Mouse (Mus musculus): ENCODE results near the gene Lin9. TPM values are rescaled to one million over a fixed set of nuclear protein-coding genes. Genes with fewer than 3 reads are reported as not detected.
A peak's percentile ranks its signal among the peaks of the same experiment; 100 is the strongest.
"Not testable (repeated sequence)": the region's sequence is repeated elsewhere in the genome, so short reads cannot be mapped to it uniquely, and the experiment has no call there.

Lin9 gene
- 8.0 and 14.3 TPM in 2 replicates for polyA plus RNA-seq (2011; ENCODE audit: insufficient read depth, insufficient read length, low replicate concordance, missing spikeins)

GRCm38 (mm10) chr1:180641137-180641517, at the start of gene Lin9:
Gene Lin9 (plus strand): TSS chr1:180641150.
- Histone ChIP-seq H3K4me1 (ENCODE audit: control insufficient read depth, insufficient read depth, low read length) (peaks cover 1% of the 10 kb centered on the region; the same call in 1 of the 2 replicates), H3K4me3 (replicated peaks; ENCODE audit: control insufficient read depth, low read depth, low read length) (peak within 1 kb of the TSS; percentile 85), H3K27ac (ENCODE audit: control insufficient read depth, insufficient read depth, low read depth, low read length, poor library complexity) (peak within 1 kb of the TSS; percentile 91)
- TF ChIP-seq POLR2A (IDR thresholded peaks at IDR 0.05; ENCODE audit: borderline replicate concordance, control insufficient read depth, low read depth, low read length) = peak; percentile 91
- no peak for TF ChIP-seq CTCF (IDR thresholded peaks at IDR 0.05; ENCODE audit: control insufficient read depth, insufficient read depth, low read length)
- WGBS = 1% methylated on average over 47 of the region's 47 CpGs

GRCm38 (mm10) chr1:180600578-180600977, 40.4 kb upstream of the Lin9 start:
- WGBS = 56% methylated on average over 6 of the region's 6 CpGs
- peaks cover 1% of the 10 kb centered on the region for H3K4me1 ChIP-seq (ENCODE audit: control insufficient read depth, insufficient read depth, low read length)
- peak overlapping the region; percentile 21; the same call in 1 of the 2 replicates for H3K27ac ChIP-seq (ENCODE audit: control insufficient read depth, insufficient read depth, low read depth, low read length, poor library complexity)
- no peak overlapping the region for H3K4me3 ChIP-seq (replicated peaks; ENCODE audit: control insufficient read depth, low read depth, low read length)
- TF ChIP-seq CTCF (IDR thresholded peaks at IDR 0.05; ENCODE audit: control insufficient read depth, insufficient read depth, low read length) = no peak
- no peak for TF ChIP-seq POLR2A (IDR thresholded peaks at IDR 0.05; ENCODE audit: borderline replicate concordance, control insufficient read depth, low read depth, low read length)

- 15% methylated on average over 6 of the region's 6 CpGs for WGBS
- TF ChIP-seq CTCF (IDR thresholded peaks at IDR 0.05; ENCODE audit: control insufficient read depth, insufficient read depth, low read length) = no peak
- TF ChIP-seq POLR2A (IDR thresholded peaks at IDR 0.05; ENCODE audit: borderline replicate concordance, control insufficient read depth, low read depth, low read length) = no peak
- H3K4me1 ChIP-seq (ENCODE audit: control insufficient read depth, insufficient read depth, low read length) = peaks cover 3% of the 10 kb centered on the region
- H3K27ac ChIP-seq (ENCODE audit: control insufficient read depth, insufficient read depth, low read depth, low read length, poor library complexity) = peak overlapping the region; percentile 76
- no peak overlapping the region for H3K4me3 ChIP-seq (replicated peaks; ENCODE audit: control insufficient read depth, low read depth, low read length)
Observed at GRCm38 (mm10) chr1:180601806-180602205, 39.1 kb upstream of the Lin9 start.

- 66% methylated on average over 4 of the region's 4 CpGs for WGBS
- no peak overlapping the region for H3K27ac ChIP-seq (ENCODE audit: control insufficient read depth, insufficient read depth, low read depth, low read length, poor library complexity)
- H3K4me3 ChIP-seq (replicated peaks; ENCODE audit: control insufficient read depth, low read depth, low read length) = no peak overlapping the region
Observed at GRCm38 (mm10) chr1:180604579-180604978, 36.4 kb upstream of the Lin9 start.

GRCm38 (mm10) chr1:180606106-180606505, 34.8 kb upstream of the Lin9 start:
- TF ChIP-seq POLR2A (IDR thresholded peaks at IDR 0.05; ENCODE audit: borderline replicate concordance, control insufficient read depth, low read depth, low read length) = no peak
- TF ChIP-seq CTCF (IDR thresholded peaks at IDR 0.05; ENCODE audit: control insufficient read depth, insufficient read depth, low read length) = no peak
- WGBS = 62% methylated on average over 3 of the region's 3 CpGs
- H3K4me1 ChIP-seq (ENCODE audit: control insufficient read depth, insufficient read depth, low read length) = peaks cover 2% of the 10 kb centered on the region
- no peak overlapping the region for H3K4me3 ChIP-seq (replicated peaks; ENCODE audit: control insufficient read depth, low read depth, low read length)
- no peak overlapping the region for H3K27ac ChIP-seq (ENCODE audit: control insufficient read depth, insufficient read depth, low read depth, low read length, poor library complexity)

More at GRCm38 (mm10) chr1:180604579-180604978, 36.4 kb upstream of the Lin9 start:
- TF ChIP-seq POLR2A (IDR thresholded peaks at IDR 0.05; ENCODE audit: borderline replicate concordance, control insufficient read depth, low read depth, low read length) (no peak), CTCF (IDR thresholded peaks at IDR 0.05; ENCODE audit: control insufficient read depth, insufficient read depth, low read length) (no peak)
- peaks cover 3% of the 10 kb centered on the region for H3K4me1 ChIP-seq (ENCODE audit: control insufficient read depth, insufficient read depth, low read length)

- TF ChIP-seq POLR2A (IDR thresholded peaks at IDR 0.05; ENCODE audit: borderline replicate concordance, control insufficient read depth, low read depth, low read length) (no peak), CTCF (IDR thresholded peaks at IDR 0.05; ENCODE audit: control insufficient read depth, insufficient read depth, low read length) (no peak)
- Histone ChIP-seq H3K4me3 (replicated peaks; ENCODE audit: control insufficient read depth, low read depth, low read length) (no peak overlapping the region), H3K27ac (ENCODE audit: control insufficient read depth, insufficient read depth, low read depth, low read length, poor library complexity) (no peak overlapping the region), H3K4me1 (ENCODE audit: control insufficient read depth, insufficient read depth, low read length) (peaks cover 2% of the 10 kb centered on the region)
- 81% methylated on average over 10 of the region's 10 CpGs for WGBS
Observed at GRCm38 (mm10) chr1:180606796-180607577, 34.0 kb upstream of the Lin9 start.

GRCm38 (mm10) chr1:180607578-180607879, 33.4 kb upstream of the Lin9 start:
- no peak overlapping the region for H3K4me3 ChIP-seq (replicated peaks; ENCODE audit: control insufficient read depth, low read depth, low read length)
- 59% methylated on average over 2 of the region's 2 CpGs for WGBS
- H3K27ac ChIP-seq (ENCODE audit: control insufficient read depth, insufficient read depth, low read depth, low read length, poor library complexity) = no peak overlapping the region
- TF ChIP-seq POLR2A (IDR thresholded peaks at IDR 0.05; ENCODE audit: borderline replicate concordance, control insufficient read depth, low read depth, low read length) (no peak), CTCF (IDR thresholded peaks at IDR 0.05; ENCODE audit: control insufficient read depth, insufficient read depth, low read length) (no peak)
- peaks cover 2% of the 10 kb centered on the region for H3K4me1 ChIP-seq (ENCODE audit: control insufficient read depth, insufficient read depth, low read length)

- H3K4me1 ChIP-seq (ENCODE audit: control insufficient read depth, insufficient read depth, low read length); H3K27ac ChIP-seq (ENCODE audit: control insufficient read depth, insufficient read depth, low read depth, low read length, poor library complexity); H3K4me3 ChIP-seq (replicated peaks; ENCODE audit: control insufficient read depth, low read depth, low read length): not testable (repeated sequence)
- WGBS = 86% methylated on average over 11 of the region's 14 CpGs
Observed at GRCm38 (mm10) chr1:180611842-180612241, 29.1 kb upstream of the Lin9 start.

Measured in bone marrow, adult 2 months (tissue).